Mouse (Mus musculus) left cerebral cortex, adult 18-20 months (tissue): ENCODE results near the gene Wdr44. TPM values are rescaled to one million over a fixed set of nuclear protein-coding genes. Genes with fewer than 3 reads are reported as not detected.
"Not testable (repeated sequence)": the region's sequence is repeated elsewhere in the genome, so short reads cannot be mapped to it uniquely, and the experiment has no call there.

Experiments used
- DNase-seq, 2 experiments: peaks; one replicate each; pipeline ENCODE4 v3.0.0; 2021 to 2022; ENCODE audit warnings: low spot score in 2 of 2, mixed read lengths in 1 of 2
- long read RNA-seq, 2 experiments: library from polyadenylated mRNA; stranded (forward); transcript quantifications; one replicate each; pipeline ENCODE4 v2.0.0; 2021
- total RNA-seq, 2 experiments: library from RNA; stranded (reverse); gene quantifications; 2 replicates each; pipeline ENCODE4 v1.2.3; 2021

Gene Wdr44
- total RNA-seq: 10 to 100 TPM; 23.0 to 23.1 TPM
- long read RNA-seq, experiment 1, full-length matches to known transcripts: 23 of 30 reads
- long read RNA-seq, experiment 1, partial matches to known transcripts: 4 of 30 reads
- long read RNA-seq, experiment 1, other reads (novel, unspliced or antisense): 3 of 30 reads
- long read RNA-seq, experiment 2, full-length matches to known transcripts: 13 of 16 reads
- long read RNA-seq, experiment 2, partial matches to known transcripts: 2 of 16 reads
- long read RNA-seq, experiment 2, other reads (novel, unspliced or antisense): 1 of 16 reads

DNA sequence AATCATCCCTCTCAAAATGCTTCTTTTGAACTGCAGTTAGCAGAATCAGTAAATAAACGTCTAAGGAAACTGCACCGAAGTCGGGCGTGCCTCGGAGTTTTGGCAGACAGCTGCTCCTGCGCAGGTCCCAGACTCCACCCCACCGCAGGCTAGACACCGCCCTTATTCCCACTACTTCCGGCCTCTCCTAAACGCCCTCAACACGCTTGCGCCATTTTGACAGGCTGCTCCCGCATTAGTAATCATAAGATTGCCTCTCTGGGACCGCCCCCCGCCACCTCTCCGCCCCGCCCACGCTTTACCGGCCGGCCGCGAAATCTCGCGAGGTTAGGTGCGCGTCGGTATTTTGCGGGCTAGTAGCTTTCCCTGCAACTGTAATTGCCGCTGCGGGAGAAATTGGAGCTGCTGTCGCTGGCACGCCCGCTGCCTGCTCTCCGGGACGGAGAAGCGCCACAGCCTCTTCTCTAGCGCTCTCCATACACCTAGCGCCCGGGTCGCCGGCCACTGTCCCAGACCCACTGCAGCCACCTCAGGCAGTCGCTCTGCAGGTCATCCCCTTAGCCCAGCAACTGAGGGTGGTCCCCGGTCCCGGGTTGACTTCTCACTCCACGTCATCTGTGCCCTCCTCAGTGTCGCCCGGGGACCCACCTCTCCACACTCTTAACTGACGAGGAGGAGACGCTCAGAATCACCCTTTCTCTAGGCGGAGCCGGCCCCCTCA lies at the start of gene Wdr44:
Gene Wdr44, plus strand, starts transcription at position 330 of the 721 bp plus-strand sequence.
- DNase-seq: peak; percentile 90

DNA sequence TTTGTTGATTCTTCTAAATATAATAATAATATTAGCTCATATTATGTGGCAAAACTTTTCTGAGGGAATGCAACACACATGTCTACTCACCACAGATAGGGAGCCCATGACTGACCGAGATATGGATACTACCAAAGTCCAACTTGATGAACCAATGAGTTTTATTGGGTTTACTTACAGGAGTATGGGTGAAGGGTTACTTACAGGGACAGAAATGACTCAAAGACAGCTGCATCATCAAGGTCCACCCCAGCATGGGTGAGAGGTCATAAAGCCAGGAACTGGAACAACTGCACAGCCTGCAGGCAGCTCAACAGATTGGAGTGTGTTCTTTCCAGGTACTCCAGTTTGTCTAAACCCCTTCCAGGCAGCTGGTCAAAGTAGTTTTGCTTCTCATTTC lies 44.5 kb upstream of the Wdr44 start:
- no peak for DNase-seq

DNA sequence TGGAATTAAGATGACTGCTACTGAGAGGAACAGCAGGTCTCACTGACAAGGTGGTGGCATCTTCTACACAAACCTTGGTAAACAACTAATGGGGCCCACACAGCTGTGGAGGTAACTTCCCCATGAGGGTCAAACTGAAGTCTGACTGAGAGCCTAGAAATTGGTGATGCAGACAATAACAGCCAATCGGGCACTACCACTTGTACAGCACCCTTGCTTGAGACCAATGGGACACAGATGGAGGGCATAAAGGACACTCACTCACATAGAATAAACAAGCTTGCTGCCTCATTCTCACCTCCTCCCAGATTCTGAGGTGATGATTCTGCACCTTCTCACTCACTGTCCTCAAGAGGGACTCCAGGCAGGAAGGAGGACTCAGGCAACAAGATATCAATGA lies 30.6 kb upstream of the Wdr44 start:
- DNase-seq: no peak

DNA sequence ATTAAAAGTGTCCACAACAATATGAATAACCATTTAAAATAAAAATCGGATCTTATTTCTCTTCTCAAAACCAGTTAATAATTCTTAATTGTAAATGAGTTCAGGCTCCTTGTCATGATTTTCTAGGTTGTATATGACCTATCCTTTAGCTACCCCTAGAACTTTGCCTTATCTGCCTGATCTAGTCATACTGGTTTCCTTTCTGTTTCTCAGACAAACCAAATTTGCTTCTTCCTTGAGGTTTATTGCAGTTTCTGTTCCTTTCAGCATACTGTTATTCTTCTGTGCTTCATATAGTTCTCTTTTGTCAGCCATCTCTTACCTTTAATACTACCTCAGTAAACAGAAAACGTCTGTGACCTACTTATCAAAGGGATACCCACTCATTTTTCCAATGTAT lies 19.7 kb upstream of the Wdr44 start:
- no peak for DNase-seq

DNA sequence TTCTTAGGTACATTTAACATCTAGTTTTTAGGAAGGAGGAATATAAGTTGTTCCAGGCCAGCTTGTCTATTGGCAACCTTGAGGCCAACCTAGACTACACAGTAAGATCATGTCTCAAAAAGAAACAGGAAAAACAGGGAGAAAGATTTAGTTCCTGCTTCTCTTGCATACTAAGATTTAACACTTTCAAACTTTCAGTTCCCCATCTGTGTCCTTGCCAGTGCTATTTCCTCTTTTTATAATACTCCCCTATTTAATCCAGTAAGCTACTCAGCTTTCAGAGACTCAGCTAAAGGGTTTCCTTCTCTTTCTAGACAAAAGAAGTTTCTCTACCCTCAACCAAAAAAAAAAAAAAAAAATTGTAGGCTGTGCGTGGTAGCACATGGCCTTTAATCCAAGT lies 17.4 kb upstream of the Wdr44 start:
- DNase-seq: no peak

DNA sequence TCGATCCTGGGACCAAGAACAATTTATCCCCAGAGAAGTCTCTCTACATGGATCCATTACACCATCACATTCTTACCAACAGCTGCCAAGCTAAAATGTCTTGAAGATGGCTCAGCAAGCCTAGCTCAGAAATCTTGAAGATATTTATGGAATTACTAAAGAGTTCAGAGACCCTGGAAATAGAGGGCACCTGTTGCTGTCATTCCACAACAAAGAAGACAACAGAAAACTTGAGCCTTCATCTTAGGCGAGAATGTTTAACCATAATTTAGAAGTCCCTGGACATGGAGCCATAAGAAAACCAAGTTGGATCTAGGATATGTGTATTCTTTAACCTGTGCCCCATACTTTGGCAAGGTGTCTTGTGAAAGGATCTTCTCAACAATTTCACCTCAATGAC lies 16.3 kb upstream of the Wdr44 start:
- DNase-seq: no peak

DNA sequence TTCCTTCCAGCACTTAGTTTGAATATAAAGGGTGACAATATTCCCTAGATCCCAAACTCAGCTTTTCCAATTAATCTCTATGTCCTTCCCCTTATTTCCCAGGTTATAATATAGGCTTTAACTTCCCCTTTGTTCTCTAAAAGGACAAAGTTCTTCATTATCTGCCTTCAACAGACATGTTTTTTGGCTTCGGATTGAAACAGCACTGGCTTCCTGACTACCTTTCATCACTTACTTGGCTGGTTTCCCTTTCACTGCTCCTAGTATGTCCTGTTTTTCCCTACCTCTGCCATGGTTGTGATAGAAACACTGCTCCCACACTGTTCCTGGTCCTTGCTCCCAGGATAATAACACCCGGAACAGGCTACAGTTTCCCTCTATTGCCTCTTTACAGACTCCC lies 15.3 kb upstream of the Wdr44 start:
- no peak for DNase-seq

DNA sequence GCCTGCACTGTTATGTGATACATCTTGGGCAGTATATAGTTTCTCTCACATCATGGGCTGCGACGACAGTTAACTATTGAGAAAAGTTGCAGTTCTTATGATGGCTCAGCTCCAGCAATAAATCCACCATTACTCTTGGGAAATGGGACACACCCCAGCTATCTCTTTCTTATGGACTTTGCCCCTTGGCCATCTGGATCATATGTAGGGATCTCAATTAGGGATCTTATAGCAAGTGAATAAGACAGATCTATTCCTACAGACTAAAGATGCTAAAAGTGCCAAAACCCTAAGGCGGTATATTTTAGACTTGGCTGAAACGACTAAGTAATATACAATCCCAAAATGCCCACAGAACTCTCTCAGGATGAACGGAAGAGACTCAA lies 522 bp upstream of the Wdr44 start:
- DNase-seq: no peak

DNA sequence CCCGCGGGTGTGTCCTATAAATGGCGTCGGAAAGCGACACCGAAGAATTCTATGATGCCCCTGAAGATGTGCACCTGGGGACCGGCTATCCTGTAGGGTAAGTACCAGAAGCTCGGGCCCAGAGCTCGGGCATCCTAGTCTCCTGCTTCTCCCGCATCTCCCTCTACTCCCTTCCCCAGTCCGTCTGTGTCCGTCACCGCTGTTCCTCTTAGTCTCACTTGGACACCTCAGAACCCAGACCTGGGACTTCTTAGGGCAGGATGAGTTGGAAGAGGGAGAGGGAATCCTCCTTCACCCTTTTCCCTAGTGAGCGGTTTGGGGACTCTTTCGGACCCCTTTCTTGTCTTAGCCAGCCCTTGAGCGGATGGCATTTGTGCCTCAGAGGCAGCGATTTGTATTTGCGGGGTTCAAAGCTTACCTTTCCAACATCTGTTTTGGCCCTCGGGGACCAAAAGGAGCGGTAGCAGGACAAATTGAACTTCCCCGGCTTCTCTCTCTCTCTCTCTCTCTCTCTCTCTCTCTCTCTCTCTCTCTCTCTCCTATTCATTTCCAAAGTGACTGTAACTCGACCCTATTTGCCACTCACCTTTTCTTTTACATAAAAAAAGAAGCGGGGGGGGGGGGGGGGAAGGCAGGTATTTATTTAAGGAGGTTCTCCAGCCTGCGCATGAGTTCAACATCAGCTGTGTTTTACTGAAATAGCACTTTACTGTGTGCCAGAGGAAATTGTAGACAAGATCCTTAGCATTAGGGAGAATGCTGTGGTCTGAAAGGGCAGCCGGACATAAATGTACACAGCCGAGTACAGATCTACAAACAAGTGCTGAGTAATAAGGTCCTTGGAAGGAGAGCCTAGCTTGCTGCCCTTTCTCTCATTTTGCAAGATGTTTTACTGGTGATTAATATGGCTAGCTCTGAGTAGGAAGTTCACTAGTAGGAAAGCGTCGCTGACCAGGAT lies 871 bp downstream of the Wdr44 start:
- DNase-seq: peak in 1 of 2 experiments; percentile 9

DNA sequence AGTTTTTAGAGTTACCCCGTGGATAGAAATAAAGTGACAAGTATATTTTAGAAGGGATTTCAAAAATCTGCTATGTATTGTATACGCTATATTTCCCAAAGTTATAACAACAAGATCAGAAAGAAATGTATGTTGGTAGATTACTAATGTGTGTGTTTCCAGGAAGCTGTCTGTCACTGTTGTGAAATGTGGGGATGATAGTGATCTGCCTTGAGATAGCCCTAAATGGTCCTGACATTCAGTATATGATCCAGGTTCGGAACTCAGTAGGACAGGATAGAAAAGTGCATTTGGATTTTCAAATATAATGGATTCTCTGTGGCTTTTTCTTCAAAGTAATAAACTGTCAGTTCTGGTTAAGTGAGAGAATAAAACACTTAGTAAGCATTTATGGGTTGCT lies 1.7 kb downstream of the Wdr44 start:
- no peak for DNase-seq

DNA sequence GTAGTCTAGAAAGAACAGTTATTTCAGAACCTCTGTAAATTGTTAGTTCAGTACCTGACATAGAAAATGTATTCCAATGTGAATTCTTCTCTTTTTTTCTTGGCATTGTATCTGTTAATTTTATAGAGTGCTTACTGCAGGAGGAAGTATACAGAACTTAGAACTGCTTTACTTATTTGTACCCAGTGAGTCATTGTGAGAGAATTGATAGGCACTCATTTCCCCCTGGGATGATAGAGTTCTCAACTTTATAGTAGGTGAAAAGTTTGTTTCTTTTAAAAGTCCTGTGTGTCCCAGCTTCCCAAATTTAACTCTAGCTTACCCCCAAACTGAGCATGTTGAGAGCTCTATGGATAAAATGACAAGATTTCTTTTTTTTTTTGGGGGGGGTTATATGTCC lies 2.3 kb downstream of the Wdr44 start:
- no peak for DNase-seq

DNA sequence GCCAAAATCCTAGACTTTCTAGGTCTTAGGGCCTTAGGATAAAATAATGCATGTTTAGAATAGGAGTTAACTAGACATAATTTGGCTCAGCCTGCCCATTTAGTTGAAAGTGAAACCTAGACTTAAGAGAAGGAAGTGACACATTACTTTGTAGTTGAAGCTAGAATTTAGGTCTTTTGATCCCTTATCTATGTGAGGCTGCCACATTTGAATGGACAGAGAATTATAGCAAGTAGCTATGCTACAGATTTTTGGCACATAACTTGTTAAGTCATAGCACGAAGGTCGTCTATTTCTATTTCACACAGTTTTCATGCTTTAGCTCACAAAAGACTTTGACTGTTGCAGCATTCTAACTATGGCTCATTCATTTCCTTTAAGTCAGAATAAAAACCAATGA lies 4.5 kb downstream of the Wdr44 start:
- DNase-seq: no peak

DNA sequence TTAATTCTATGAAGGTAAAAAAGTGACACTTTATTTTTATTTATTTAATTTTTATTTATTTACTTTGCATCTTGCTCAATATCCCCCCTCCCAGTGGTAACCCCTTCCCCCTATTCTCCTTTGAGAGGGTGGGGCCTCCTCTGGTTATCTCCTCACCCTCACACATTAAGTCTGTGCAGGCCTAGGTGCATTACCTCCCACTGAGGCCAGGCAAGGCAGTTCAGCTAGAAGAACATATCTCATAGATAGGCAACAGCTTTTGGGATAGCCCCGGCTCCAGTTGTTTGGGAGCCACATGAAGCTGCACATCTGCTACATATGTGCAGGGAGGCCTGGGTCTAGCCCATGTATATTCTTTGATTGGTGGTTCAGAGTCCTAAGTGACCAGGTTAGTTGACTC lies 6.2 kb downstream of the Wdr44 start:
- no peak for DNase-seq

DNA sequence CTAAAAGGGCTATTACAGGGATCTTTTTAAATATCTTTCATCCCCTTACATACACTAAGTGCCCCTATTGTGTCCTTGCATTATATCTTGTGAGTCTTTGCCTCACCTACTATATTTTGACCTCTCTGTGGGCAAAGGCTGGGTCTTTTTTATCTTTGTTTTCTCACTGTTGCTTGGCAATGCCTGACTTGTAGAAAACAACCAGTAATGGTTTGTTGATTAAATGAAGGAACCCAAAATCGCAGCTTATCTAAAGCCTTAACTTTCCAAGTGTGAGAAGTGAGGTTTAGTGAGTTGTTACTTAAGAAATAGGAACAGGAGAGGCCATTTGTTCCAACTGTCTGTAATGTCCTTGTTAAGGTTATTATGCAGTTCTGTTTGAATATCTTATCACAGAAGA lies 24.4 kb downstream of the Wdr44 start:
- DNase-seq: no peak

DNA sequence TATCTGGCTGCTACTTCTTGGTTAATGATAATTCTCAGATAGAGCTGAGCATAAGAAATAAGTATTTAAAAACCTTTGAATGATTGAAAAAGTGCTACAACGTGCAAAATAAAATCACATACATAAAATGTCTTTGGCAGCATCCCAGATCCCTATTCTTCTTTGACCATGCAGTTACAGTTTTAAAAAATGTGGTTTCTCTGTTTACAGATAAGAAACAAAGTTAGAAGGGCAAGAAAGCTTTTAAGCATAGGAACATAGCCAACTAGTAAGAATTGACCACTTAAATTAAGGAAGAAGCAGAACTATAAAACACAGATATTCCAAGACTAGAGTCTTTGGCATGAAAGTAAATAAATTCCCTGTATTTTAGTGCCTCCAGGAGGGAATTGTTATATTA lies 34.6 kb downstream of the Wdr44 start:
- DNase-seq: no peak

DNA sequence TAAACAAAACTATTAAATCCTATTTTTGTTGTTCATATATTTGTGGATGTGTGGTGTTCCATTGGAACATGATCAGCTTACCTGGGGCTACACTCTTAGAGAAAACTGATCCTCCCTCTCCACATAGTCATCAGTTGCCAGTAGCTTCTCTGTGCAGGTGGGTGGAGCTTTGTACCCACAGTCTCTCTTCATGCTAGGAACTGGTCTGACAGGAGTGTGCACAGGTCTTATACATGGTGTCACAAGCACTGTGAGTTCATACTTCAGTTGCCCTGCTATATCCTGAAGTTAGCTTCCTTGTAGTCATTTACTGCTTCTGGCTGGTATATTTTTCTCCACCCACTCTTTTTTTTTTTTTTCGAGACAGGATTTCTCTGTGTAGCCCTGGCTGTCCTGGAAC lies 61.8 kb downstream of the Wdr44 start:
- DNase-seq: no peak

DNA sequence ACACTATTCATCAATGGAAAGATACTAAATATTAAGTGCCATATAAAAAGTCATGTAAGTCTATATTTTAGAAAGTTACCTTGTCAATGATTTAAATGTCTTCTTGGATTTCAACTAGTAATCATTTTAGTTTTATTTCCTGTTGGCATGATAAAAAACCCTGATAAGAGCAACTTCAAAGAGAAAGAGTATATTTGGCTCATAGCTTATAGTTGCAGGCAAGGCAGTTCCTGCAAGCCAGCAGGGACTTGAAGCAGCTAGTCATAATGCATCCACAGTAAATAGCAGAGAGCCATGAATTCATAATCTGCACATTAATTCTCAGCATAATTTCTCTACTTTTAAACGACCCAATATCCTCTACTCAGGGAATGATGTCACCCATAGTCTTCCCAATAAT lies 75.0 kb downstream of the Wdr44 start:
- DNase-seq: no peak

DNA sequence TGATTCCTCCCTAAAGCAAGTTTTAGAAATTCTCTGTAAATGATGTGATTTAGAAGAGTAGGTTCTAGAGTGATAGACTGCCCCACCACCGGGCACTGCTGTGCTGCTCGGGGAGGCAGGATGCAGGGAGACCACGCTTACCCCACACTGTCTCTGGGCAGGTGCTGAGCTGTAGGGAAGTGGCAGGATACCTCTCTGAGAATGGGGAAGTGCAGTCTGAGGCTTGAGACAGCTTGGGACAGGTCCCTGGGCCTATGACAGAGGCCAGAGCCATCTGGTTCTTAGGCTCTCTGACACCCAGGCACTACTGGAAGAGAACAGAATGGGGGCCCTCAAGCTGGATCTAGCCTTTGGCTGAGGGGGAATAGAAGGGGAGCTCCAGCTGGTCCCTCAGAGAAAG lies 114.3 kb downstream of the Wdr44 start:
- no peak for DNase-seq

DNA sequence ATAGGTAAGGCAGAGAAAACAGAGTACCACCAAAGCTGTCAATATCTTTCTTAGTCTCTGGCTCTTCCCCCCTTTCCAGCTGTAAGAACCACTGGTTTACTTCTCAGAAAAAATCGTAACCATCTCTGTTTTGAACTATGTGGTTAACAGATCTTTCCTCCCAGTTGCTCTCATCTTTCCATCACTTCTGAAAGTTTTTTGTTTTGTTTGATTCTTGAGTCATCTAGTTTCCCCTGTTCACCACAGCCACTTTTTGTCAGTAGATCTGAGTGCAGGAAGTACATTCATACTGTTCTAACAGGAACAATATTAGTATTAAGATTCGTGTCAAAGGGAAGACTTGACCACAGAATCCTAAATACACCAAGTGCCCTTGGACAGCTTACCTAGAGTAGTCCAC lies 117.5 kb downstream of the Wdr44 start:
- no peak for DNase-seq

DNA sequence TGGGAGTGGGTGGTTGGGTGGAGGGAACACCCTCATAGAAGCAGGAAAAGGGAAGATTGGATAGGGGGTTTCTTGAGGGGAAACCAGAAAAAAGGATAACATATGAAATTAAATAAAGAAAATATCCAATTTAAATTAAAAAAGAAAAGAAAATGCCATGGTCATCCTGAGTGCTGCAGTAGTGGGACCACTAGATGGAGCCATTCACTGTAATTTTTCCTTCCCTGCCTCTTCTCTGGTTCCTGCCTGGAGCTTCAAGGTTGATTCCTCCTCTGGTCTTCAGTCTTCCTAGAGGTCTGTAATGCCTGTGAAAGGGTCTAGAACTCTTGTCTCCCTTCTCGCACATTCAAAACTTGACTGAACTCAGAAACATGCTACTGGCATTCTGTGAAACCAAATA lies 120.4 kb downstream of the Wdr44 start:
- not testable (repeated sequence) for DNase-seq

DNA sequence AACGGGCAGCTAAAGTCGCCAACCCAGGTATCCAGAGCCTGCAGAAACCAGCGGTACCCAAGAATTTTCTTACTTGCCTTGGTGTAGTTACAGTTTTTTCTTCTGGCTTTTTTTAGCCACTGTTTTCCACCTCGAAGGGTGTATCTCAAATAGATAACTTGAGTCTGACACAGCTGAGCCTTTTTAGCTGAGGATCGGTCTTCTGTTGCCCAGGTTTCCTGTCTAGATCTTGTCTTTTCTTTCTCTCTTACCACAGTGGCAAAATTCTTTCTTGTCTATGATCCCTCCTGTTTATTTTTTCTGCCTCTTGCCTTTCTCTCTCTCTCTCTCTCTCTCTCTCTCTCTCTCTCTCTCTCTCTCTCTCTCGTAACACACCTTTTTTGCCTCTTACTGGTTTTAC lies 130.0 kb downstream of the Wdr44 start:
- not testable (repeated sequence) for DNase-seq
